Mouse (Mus musculus) kidney, embryonic 16.5 days (tissue): ENCODE data around the gene Rrm2. TPM values are rescaled to one million over a fixed set of nuclear protein-coding genes. Genes with fewer than 3 reads are reported as not detected.
A peak's percentile ranks its signal among the peaks of the same experiment; 100 is the strongest.

Experiments used
- ATAC-seq: fragments of 200-750 bp; cut with Nextera tagmentation; 2 replicates; pipeline ENCODE4 v1.8.0; 2017; ENCODE audit warnings: moderate TSS enrichment; ENCODE audit not compliant: low FRiP score, low TSS enrichment
- H3K27ac ChIP-seq: fragments of 300-500 bp; sonication (generic); 2 replicates; pipeline ENCODE4 v1.5.1; 2014; ENCODE audit warnings: low read length
- H3K27me3 ChIP-seq: fragments of 300-500 bp; sonication (generic); 2 replicates; pipeline ENCODE4 v1.6.1; 2014; ENCODE audit warnings: low read length, control low read depth, mixed read lengths; ENCODE audit not compliant: insufficient read depth
- H3K36me3 ChIP-seq: fragments of 300-500 bp; sonication (generic); 2 replicates; pipeline ENCODE4 v1.6.1; 2014; ENCODE audit warnings: low read length, control low read depth, mixed read lengths; ENCODE audit not compliant: insufficient read depth
- H3K4me1 ChIP-seq: fragments of 300-500 bp; sonication (generic); 2 replicates; pipeline ENCODE4 v1.6.1; 2014; ENCODE audit warnings: low read length, control low read depth, mixed read lengths; ENCODE audit not compliant: insufficient read depth
- H3K4me2 ChIP-seq: fragments of 300-500 bp; sonication (generic); replicated peaks from 2 replicates; pipeline ENCODE4 v1.6.1; 2014; ENCODE audit warnings: low read depth, low read length
- H3K4me3 ChIP-seq: fragments of 300-500 bp; sonication (generic); 2 replicates; pipeline ENCODE4 v1.5.1; 2014; ENCODE audit warnings: mild to moderate bottlenecking, low read length
- H3K9ac ChIP-seq: fragments of 300-500 bp; sonication (generic); replicated peaks from 2 replicates; pipeline ENCODE4 v1.6.1; 2014; ENCODE audit warnings: low read length
- H3K9me3 ChIP-seq: fragments of 300-500 bp; sonication (generic); 2 replicates; pipeline ENCODE4 v1.6.1; 2016; ENCODE audit warnings: low read length, control low read depth
- WGBS: fragments of 180-500 bp; shearing (Covaris S2); extraction: QIAGEN DNeasy Blood & Tissue Kit; methylation state at CpG from one replicate; pipeline ENCODE4 v1.1.7; 2014; 5-methylcytosine and 5-hydroxymethylcytosine counted together
- polyA plus RNA-seq: library from polyadenylated mRNA; unstranded; fragments of >200 nt; fragmentation: Nextera tagmentation; extraction: Ambion mirVana; gene quantifications from 2 replicates; pipeline ENCODE4 v1.2.1, GENCODE M21; 2015

Gene Rrm2
- polyA plus RNA-seq, 1 experiment from 2014 or later: 215 TPM

- Histone ChIP-seq H3K4me3 (no peak overlapping the region), H3K27me3 (no peaks in the 10 kb centered on the region), H3K4me1 (peaks cover 15% of the 10 kb centered on the region), H3K36me3 (no peaks in the 10 kb centered on the region), H3K9ac (no peak overlapping the region), H3K4me2 (no peak overlapping the region), H3K27ac (no peak overlapping the region), H3K9me3 (no peaks in the 10 kb centered on the region)
- WGBS: 89% methylated on average over 3 of the region's 3 CpGs
- ATAC-seq: no peak
Measured at GRCm38 (mm10) chr12:24703013-24703412, 5.0 kb upstream of the Rrm2 start.

- Histone ChIP-seq H3K36me3 (0 out of 2 replicates have a peak, but pooled peaks cover 4% of the 10 kb centered on the region), H3K27me3 (no peaks in the 10 kb centered on the region), H3K9me3 (no peaks in the 10 kb centered on the region), H3K4me3 (no peak overlapping the region), H3K27ac (no peak overlapping the region), H3K4me2 (no peak overlapping the region), H3K4me1 (peaks cover 31% of the 10 kb centered on the region), H3K9ac (no peak overlapping the region)
- ATAC-seq: no peak
- 81% methylated on average over 15 of the region's 15 CpGs for WGBS
Measured at GRCm38 (mm10) chr12:24705502-24706263, 2.4 kb upstream of the Rrm2 start.

- ATAC-seq: peak; percentile 21; the same call in 1 of the 2 replicates
- H3K4me3 ChIP-seq: peak overlapping the region; percentile 94
- peaks cover 15% of the 10 kb centered on the region for H3K36me3 ChIP-seq
- no peaks in the 10 kb centered on the region for H3K9me3 ChIP-seq
- no peaks in the 10 kb centered on the region for H3K27me3 ChIP-seq
- peak overlapping the region; percentile 76 for H3K4me2 ChIP-seq
- peak overlapping the region; percentile 89 for H3K9ac ChIP-seq
- H3K4me1 ChIP-seq: peaks cover 37% of the 10 kb centered on the region
- WGBS: under 1% methylated on average over 27 of the region's 27 CpGs
- H3K27ac ChIP-seq: peak overlapping the region; percentile 34
Measured at GRCm38 (mm10) chr12:24706764-24707479, 1.1 kb upstream of the Rrm2 start.

- peak; percentile 0; the same call in 1 of the 2 replicates for ATAC-seq
- H3K27me3 ChIP-seq: no peaks in the 10 kb centered on the region
- peak overlapping the region; percentile 76 for H3K4me2 ChIP-seq
- peak overlapping the region; percentile 34 for H3K27ac ChIP-seq
- H3K36me3 ChIP-seq: peaks cover 20% of the 10 kb centered on the region
- H3K4me3 ChIP-seq: peak overlapping the region; percentile 94
- H3K9ac ChIP-seq: peak overlapping the region; percentile 89
- 0% methylated on average over 9 of the region's 9 CpGs for WGBS
- H3K4me1 ChIP-seq: peaks cover 37% of the 10 kb centered on the region
- no peaks in the 10 kb centered on the region for H3K9me3 ChIP-seq
Measured at GRCm38 (mm10) chr12:24707480-24707802, 600 bp upstream of the Rrm2 start.

- H3K9ac ChIP-seq: peak overlapping the region; percentile 89
- no peaks in the 10 kb centered on the region for H3K27me3 ChIP-seq
- H3K4me2 ChIP-seq: peak overlapping the region; percentile 76
- H3K36me3 ChIP-seq: peaks cover 26% of the 10 kb centered on the region
- no peak for ATAC-seq
- peak overlapping the region; percentile 90 for H3K27ac ChIP-seq
- H3K4me1 ChIP-seq: peaks cover 37% of the 10 kb centered on the region
- H3K9me3 ChIP-seq: no peaks in the 10 kb centered on the region
- peak overlapping the region; percentile 94 for H3K4me3 ChIP-seq
- WGBS: under 1% methylated on average over 17 of the region's 17 CpGs
Measured at GRCm38 (mm10) chr12:24708824-24709218, 780 bp downstream of the Rrm2 start.

GRCm38 (mm10) chr12:24709409-24709808, 1.4 kb downstream of the Rrm2 start:
- H3K9me3 ChIP-seq: no peaks in the 10 kb centered on the region
- H3K4me2 ChIP-seq: peak overlapping the region; percentile 76
- ATAC-seq: no peak
- 14% methylated on average over 6 of the region's 6 CpGs for WGBS
- peaks cover 37% of the 10 kb centered on the region for H3K4me1 ChIP-seq
- peak overlapping the region; percentile 89 for H3K9ac ChIP-seq
- no peaks in the 10 kb centered on the region for H3K27me3 ChIP-seq
- H3K27ac ChIP-seq: peak overlapping the region; percentile 90
- peaks cover 31% of the 10 kb centered on the region for H3K36me3 ChIP-seq
- H3K4me3 ChIP-seq: peak overlapping the region; percentile 94

- ATAC-seq: 0 out of 2 replicates have a peak, but pooled peaks have one; percentile 20
- Histone ChIP-seq H3K4me3 (peak overlapping the region; percentile 94), H3K36me3 (peaks cover 34% of the 10 kb centered on the region), H3K4me2 (peak overlapping the region; percentile 76), H3K27me3 (no peaks in the 10 kb centered on the region), H3K9ac (peak overlapping the region; percentile 89), H3K4me1 (peaks cover 37% of the 10 kb centered on the region), H3K9me3 (no peaks in the 10 kb centered on the region), H3K27ac (peak overlapping the region; percentile 90)
- 32% methylated on average over 5 of the region's 5 CpGs for WGBS
Measured at GRCm38 (mm10) chr12:24709831-24710508, 1.9 kb downstream of the Rrm2 start.

- Histone ChIP-seq H3K4me2 (peak overlapping the region; percentile 76; the same call in 1 of the 2 replicates), H3K36me3 (peaks cover 34% of the 10 kb centered on the region), H3K27me3 (no peaks in the 10 kb centered on the region), H3K4me3 (peak overlapping the region; percentile 9; the same call in 1 of the 2 replicates), H3K4me1 (peaks cover 37% of the 10 kb centered on the region), H3K9ac (0 out of 2 replicates have a peak overlapping the region, but pooled peaks have one; percentile 15), H3K27ac (no peak overlapping the region; the same call in 1 of the 2 replicates), H3K9me3 (no peaks in the 10 kb centered on the region)
- 59% methylated on average over 5 of the region's 5 CpGs for WGBS
- ATAC-seq: no peak
Measured at GRCm38 (mm10) chr12:24710672-24711071, 2.6 kb downstream of the Rrm2 start.

- Histone ChIP-seq H3K27me3 (no peaks in the 10 kb centered on the region), H3K27ac (no peak overlapping the region), H3K36me3 (peaks cover 34% of the 10 kb centered on the region), H3K9me3 (no peaks in the 10 kb centered on the region), H3K4me1 (peaks cover 26% of the 10 kb centered on the region), H3K4me2 (no peak overlapping the region), H3K9ac (no peak overlapping the region), H3K4me3 (no peak overlapping the region)
- ATAC-seq: no peak
- WGBS: 78% methylated on average over 8 of the region's 8 CpGs
Measured at GRCm38 (mm10) chr12:24712396-24712795, 4.4 kb downstream of the Rrm2 start.
